Mouse (Mus musculus): Measurements from ENCODE around the gene Rprd2. TPM values are rescaled to one million over a fixed set of nuclear protein-coding genes. Genes with fewer than 3 reads are reported as not detected.

Rprd2 gene
- polyA plus RNA-seq, 1 experiment = 8.7 TPM

GRCm38 (mm10) chr3:95730431-95730830 is 88.2 kb downstream of the Rprd2 start:
- TF ChIP-seq GATA1 (IDR thresholded peaks at IDR 0.05; ENCODE audit: low read length) = no peak

- TF ChIP-seq GATA1 (IDR thresholded peaks at IDR 0.05; ENCODE audit: low read length) = no peak
Measured at GRCm38 (mm10) chr3:95728906-95729305, 89.8 kb downstream of the Rprd2 start.

- no peak for TF ChIP-seq GATA1 (IDR thresholded peaks at IDR 0.05; ENCODE audit: low read length)
Measured at GRCm38 (mm10) chr3:95726696-95727358, 91.8 kb downstream of the Rprd2 start.

- no peak for TF ChIP-seq GATA1 (IDR thresholded peaks at IDR 0.05; ENCODE audit: low read length)
Measured at GRCm38 (mm10) chr3:95725863-95726262, 92.8 kb downstream of the Rprd2 start.

- TF ChIP-seq GATA1 (IDR thresholded peaks at IDR 0.05; ENCODE audit: low read length) = no peak
Measured at GRCm38 (mm10) chr3:95722386-95722785, 96.3 kb downstream of the Rprd2 start.

GRCm38 (mm10) chr3:95718153-95718552 is 100.5 kb downstream of the Rprd2 start:
- TF ChIP-seq GATA1 (IDR thresholded peaks at IDR 0.05; ENCODE audit: low read length) = no peak

GRCm38 (mm10) chr3:95716075-95716474 is 102.6 kb downstream of the Rprd2 start:
- TF ChIP-seq GATA1 (IDR thresholded peaks at IDR 0.05; ENCODE audit: low read length) = no peak

Other genes with a start within 250 kb of the Rprd2 start
- 1.8 and 2.5 TPM in 2 replicates for gene Golph3l, start 229.9 kb downstream of the Rprd2 start, polyA plus RNA-seq (2012)
- gene Ensa, start 193.9 kb downstream of the Rprd2 start, polyA plus RNA-seq (2012) = 26.3 and 26.9 TPM in 2 replicates
- gene Mcl1, start 160.1 kb downstream of the Rprd2 start, polyA plus RNA-seq (2012) = 336 and 436 TPM in 2 replicates
- gene Adamtsl4, start 130.9 kb downstream of the Rprd2 start, polyA plus RNA-seq (2012) = not detected in 2 replicates
- gene Ecm1, start 79.3 kb downstream of the Rprd2 start, polyA plus RNA-seq (2012) = 13.3 and 13.4 TPM in 2 replicates
- 30.7 and 60.5 TPM in 2 replicates for gene Tars2, start 58.7 kb downstream of the Rprd2 start, polyA plus RNA-seq (2012)
- 14.4 and 15.7 TPM in 2 replicates for gene Prpf3, start 37.0 kb upstream of the Rprd2 start, polyA plus RNA-seq (2012)
- 23.8 and 280 TPM in 2 replicates for gene Mrps21, start 52.7 kb upstream of the Rprd2 start, polyA plus RNA-seq (2012)
- gene Ciart, start 63.4 kb upstream of the Rprd2 start, polyA plus RNA-seq (2012) = 0.11 and 0.30 TPM in 2 replicates
- not detected in 2 replicates for gene BC028528, start 73.1 kb upstream of the Rprd2 start, polyA plus RNA-seq (2012)
- gene Aph1a, start 75.1 kb upstream of the Rprd2 start, polyA plus RNA-seq (2012) = 129 and 230 TPM in 2 replicates
- not detected in 2 replicates for gene Car14, start 85.8 kb upstream of the Rprd2 start, polyA plus RNA-seq (2012)
- gene Anp32e, start 110.4 kb upstream of the Rprd2 start, polyA plus RNA-seq (2012) = 353 and 448 TPM in 2 replicates
- gene Plekho1, start 177.1 kb upstream of the Rprd2 start, polyA plus RNA-seq (2012) = 7.2 and 7.7 TPM in 2 replicates
- gene Vps45, start 239.6 kb upstream of the Rprd2 start, polyA plus RNA-seq (2012) = 5.6 and 5.8 TPM in 2 replicates

All from G1E-ER4 (cell line).